Mouse (Mus musculus) heart, adult 9 months (tissue): ENCODE measurements around the gene Pabpc6.

Experiments used
- DNase-seq, 2 experiments: peaks; one replicate each; pipeline ENCODE4 v3.0.0; 2022; ENCODE audit warnings: low spot score in 2 of 2

Gene Pabpc6

GRCm38 (mm10) chr17:9669283-9669905 lies at the start of gene Pabpc6:
Gene Pabpc6, minus strand, starts transcription at chr17:9669717.
- DNase-seq: no peak

DNA sequence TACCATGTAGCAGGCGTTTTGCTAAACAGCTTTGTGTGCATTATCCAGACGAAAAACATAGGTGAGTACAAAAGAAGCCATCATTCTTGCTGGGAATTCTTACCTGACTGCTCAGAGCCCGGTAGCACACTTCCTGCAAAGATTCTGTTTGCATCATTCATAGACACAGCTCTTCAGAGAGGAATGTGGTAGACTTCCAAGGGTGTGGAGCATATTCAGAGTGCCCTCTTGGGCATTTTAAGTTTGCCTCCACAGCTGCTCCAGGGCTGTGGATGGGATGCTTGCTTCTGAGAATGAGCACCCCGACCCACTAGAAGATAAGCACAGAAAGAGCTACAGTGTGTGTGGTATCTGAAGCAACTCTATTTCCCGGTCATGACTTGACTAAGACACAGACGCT lies 41.4 kb upstream of the Pabpc6 start:
- no peak for DNase-seq

DNA sequence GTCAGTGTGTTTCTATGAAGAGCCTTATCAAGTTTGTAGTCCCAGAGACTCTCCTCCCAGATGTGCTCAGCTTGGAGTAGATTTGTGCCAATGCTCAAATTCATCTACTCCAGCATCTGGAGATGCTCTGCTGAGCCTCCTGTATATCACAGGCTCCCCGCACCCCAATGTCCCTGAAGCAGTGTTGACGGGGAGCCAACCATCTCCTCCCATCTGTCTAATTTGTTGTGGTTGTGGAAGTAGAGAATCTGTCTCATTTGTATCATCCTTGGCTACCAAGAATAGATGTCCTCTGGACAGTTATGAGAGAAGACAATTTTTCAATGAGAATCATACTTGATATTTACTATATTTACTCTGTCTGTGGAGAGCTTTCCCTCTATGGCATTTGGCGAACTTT lies 39.4 kb upstream of the Pabpc6 start:
- DNase-seq: no peak

DNA sequence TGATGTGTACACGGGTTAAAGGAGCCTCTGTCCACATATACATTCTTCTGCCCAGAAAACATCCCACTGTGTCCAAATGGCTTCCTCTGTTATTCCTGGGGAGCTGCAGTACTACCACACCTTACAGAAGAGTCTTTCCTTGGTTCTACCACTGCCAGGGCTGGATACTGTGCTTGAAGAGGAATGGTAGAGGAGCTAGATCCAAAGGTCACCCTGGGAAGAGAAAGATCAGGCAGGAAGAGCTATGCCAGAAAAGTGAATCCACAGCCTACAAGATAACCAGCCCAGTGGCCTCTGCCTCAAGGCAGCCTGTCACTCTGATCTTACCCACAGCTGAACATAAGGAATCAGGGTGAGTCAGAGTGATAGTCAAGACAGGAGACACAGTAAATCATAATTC lies 37.8 kb upstream of the Pabpc6 start:
- DNase-seq: no peak

DNA sequence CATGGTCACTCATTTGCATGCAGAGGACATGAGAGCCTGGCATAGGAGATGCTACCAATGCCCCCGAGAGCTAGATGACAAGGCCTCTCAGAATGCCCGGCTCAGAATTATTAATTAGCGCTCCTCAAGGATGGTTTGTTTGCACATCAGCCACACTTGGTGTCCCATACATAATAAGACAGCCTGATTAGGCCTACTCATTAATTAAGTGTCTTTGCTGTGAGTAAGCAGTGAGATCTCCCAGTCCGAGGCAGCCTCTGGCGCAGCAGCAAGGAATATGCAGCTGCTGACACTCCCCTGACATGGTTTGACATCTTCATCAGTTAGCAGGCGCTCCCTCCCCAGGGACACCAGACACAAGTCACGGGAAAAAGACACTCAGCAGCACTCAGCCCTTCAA lies 28.2 kb upstream of the Pabpc6 start:
- no peak for DNase-seq

GRCm38 (mm10) chr17:9691251-9691650 lies 21.7 kb upstream of the Pabpc6 start:
- DNase-seq: no peak

DNA sequence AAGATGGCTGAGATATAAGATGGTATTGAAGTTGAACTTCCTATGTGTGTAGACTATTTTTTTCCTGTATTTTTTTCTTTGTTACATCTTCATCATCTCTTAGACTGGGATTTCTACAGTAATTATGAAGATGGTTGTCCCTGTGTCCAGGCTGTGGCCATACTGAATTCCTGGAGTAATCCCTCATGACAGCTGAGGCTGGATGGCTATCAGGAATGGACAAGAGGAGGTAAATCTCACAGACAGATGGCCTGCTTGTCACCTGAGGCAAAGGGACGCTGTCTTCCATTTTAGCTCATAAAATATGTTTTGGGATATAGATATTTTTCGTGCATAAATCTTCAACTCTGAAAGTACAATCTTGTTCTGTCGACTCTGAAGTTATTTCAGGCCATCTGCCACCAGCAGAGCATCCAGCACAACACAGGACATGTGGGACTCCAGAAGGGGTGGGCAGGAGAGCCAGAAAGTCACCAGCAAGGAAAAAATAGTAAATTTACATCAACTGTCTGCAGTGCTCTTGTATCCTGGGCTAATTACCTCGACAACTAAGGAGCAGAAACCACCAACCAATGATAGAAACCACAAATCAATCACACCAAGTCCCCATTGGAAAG lies 14.1 kb upstream of the Pabpc6 start:
- no peak for DNase-seq

- no peak for DNase-seq
Measured at GRCm38 (mm10) chr17:9680741-9681140, 11.2 kb upstream of the Pabpc6 start.

DNA sequence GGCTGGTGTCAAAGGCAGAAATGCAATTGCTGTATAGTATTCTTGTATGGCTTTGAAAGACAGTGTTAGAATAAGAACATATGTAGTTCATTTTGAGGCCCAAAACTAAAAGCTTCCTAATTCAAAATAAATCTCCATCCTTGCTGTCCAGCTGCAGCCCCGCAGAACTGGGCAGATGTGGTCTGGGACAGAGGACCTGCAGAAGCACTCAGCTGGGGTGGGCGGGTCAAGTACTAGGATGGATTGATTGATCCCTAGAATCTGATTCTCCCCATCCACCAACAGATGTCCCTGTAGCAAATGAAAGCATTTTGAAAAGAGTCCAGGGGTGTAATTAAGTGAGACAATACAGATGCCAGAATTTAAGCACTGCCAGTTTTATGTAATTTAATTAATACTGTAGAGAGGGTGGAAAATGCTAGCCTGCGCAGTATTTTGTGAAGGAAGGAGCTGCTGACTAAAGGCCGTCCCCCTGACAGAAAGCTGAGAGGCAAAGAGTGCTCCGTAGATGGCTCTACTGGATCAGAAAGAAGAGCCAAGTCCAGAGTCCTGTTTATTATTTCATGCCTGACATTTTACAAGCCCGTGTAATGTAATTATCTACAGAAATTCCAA lies 5.8 kb upstream of the Pabpc6 start:
- no peak for DNase-seq

DNA sequence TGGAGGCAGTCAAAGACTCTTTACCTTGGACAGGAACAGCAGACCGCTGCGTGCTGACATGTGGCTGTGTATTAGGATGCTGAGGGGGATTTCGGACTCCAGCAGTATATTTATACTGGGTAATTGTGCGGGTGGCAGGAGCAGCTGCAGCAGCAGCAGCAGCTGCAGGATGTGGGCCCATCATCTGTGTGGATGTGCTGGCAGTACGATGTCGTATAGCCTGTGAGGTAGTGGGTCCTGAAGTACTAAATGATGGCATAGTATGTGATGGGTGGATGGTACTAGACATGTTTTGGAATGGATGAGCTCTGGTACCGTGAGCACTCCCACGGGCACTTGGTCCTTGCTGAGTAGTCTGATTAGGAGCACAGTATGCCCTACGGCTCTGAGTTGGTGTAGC lies 1.6 kb downstream of the Pabpc6 start:
- no peak for DNase-seq

DNA sequence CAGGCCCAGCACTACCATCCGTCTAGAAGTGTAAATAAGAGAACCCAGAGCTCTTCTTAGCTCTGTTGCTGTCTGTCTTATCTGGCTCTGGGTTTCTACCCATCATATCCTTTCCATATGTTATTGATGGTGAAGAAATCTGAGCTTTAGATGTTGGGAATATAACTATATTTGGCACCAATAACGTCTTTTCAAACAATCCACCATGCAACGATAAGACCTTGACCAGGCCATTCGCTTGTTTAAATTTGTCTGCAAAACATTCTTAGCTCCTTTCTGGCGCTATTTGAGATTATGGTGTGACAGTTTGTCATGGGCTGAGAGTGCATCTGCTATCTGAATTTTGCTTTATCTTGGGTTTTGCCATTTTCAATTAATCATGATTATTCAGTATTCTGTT lies 10.9 kb downstream of the Pabpc6 start:
- no peak for DNase-seq

DNA sequence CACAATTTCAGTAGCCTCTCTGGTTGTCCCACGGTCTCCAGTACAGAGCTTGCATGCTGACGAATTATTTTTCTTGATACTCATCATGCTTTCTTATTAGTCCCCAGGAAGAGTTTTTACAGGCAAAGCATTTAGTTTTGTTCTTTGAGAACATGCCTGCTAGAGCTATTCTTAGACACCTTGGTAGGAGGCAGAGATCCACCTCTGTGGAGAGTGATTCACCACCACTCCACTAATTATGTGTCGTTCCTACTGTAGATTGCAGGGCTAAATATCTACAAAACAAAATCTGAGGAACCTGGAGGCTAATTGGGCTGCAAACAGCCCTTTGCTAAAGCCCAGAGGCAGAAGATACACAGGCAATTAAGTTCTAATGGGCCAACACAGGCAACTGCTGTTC lies 15.4 kb downstream of the Pabpc6 start:
- no peak for DNase-seq

DNA sequence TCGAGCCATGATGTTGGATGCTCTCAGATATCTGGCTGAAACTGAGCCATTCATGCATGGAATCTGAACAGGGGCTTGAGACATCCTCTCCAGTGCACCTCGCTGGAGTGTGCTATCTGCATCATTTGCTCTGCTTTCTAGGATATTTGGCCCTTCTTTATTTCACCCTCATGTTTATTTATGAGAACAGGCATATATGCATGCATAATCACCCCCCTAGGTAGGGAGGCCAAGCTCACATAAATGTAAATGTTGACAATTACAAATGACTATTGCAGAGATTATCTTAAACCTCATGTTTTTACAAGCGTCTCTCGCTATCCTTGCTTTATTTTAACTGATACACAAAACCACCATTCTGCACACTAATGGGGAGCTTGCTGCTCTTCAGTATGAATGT lies 21.9 kb downstream of the Pabpc6 start:
- no peak for DNase-seq

GRCm38 (mm10) chr17:9643657-9644180 lies 25.8 kb downstream of the Pabpc6 start:
- DNase-seq: no peak

DNA sequence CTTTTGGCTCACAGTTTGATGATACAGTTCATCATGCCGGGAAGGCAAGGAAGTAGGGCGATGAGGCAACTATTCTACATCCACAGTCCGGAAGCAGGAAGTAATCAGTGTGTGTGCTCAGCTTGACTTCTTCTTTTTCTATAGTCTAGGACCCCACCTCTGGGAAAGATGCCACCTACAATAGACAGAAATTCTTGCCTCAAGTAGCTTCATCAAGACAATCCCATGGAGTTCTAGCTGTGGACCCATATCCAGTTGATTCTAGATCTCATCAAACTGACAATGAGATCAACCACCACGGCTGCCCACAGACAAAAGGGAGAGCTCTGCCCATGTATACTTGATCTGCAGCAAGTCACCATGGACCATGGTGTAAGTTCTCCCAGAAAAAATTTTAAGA lies 32.5 kb downstream of the Pabpc6 start:
- DNase-seq: no peak

- DNase-seq: no peak
Measured at GRCm38 (mm10) chr17:9632579-9633252, 36.8 kb downstream of the Pabpc6 start.

- no peak for DNase-seq
Measured at GRCm38 (mm10) chr17:9632140-9632539, 37.4 kb downstream of the Pabpc6 start.

GRCm38 (mm10) chr17:9631081-9631480 lies 38.4 kb downstream of the Pabpc6 start:
- no peak for DNase-seq

- DNase-seq: no peak
Measured at GRCm38 (mm10) chr17:9627011-9627410, 42.5 kb downstream of the Pabpc6 start.
